Comparison of ENCODE assay signal across 1 mouse cellular context in genomic region chr5:33782345-33782998, GRCm38 (mm10).
A peak's percentile ranks its signal among the peaks of the same experiment; 100 is the strongest.
TF ChIP-seq lines count a peak whose summit lies in the region.

TSS of gene Letm1 (minus strand) at chr5:33782817.

TF ChIP-seq in CH12.LX, 34 proteins besides CTCF, POLR2A, EP300 and RAD21 (continued from another document):
- no peak for TF ChIP-seq JUND (conservative IDR thresholded peaks at IDR 0.05; ENCODE audit: low read depth, low read length)
- peak; percentile 84; the same call in 1 of the 2 replicates for TF ChIP-seq UBTF (IDR thresholded peaks at IDR 0.05; ENCODE audit: low read depth, low read length)
- TF ChIP-seq IRF4 (IDR thresholded peaks at IDR 0.05; ENCODE audit: low read depth, low read length), result peak; percentile 6; the same call in 1 of the 2 replicates
- TF ChIP-seq GABPA (IDR thresholded peaks at IDR 0.05; ENCODE audit: insufficient replicate concordance, low read depth, low read length), result no peak; the same call in 1 of the 2 replicates
- no peak for TF ChIP-seq CHD1 (IDR thresholded peaks at IDR 0.05; ENCODE audit: low read depth, low read length)
- TF ChIP-seq MEF2A (IDR thresholded peaks at IDR 0.05; ENCODE audit: borderline replicate concordance, low read depth, low read length), result peak; percentile 60; the same call in 1 of the 2 replicates
- TF ChIP-seq ZMIZ1 (IDR thresholded peaks at IDR 0.05; ENCODE audit: low read depth, low read length), result no peak; the same call in 1 of the 2 replicates
- no peak for TF ChIP-seq ZNF384 (IDR thresholded peaks at IDR 0.05; ENCODE audit: low read depth, low read length)
